ENCODE assay signal across 19 mouse cellular contexts in genomic region chr4:56421575-56421974, GRCm38 (mm10).
"Had no signal": no experiment of that assay in that cellular context is flagged by ENCODE, and none has a peak within 500 bp of the region (broad histone marks: within the 10 kb centered on the region; RNA-seq: fewer than 3 reads in every experiment).

No protein-coding gene starts in this region.

- H3K9ac ChIP-seq: liver, embryonic 14.5 days; lung, embryonic 14.5 days; midbrain, embryonic 12.5 days; neural tube, embryonic 13.5 days; neural tube, embryonic 15.5 days had no signal

- H3K27ac ChIP-seq: liver, embryonic 14.5 days; midbrain, embryonic 10.5 days; midbrain, embryonic 12.5 days; neural tube, embryonic 13.5 days; neural tube, embryonic 15.5 days had no signal

- H3K36me3 ChIP-seq: midbrain, embryonic 10.5 days; midbrain, embryonic 12.5 days; neural tube, embryonic 13.5 days; neural tube, embryonic 15.5 days had no signal

- H3K9me3 ChIP-seq: midbrain, embryonic 10.5 days; midbrain, embryonic 12.5 days; neural tube, embryonic 13.5 days; neural tube, embryonic 15.5 days had no signal

- DNase-seq: lung, adult 18-20 months; lung, embryonic 14.5 days; lung, postnatal 10 days; lung, postnatal 4 days; midbrain, embryonic 14.5 days; retina, postnatal 1 day; right cerebral cortex, adult 18-20 months; right cerebral cortex, postnatal 25 days; right cerebral cortex, postnatal 4 days; spleen, adult 18-20 months; thymus, adult 18-20 months; thymus, postnatal 14 days; thymus, postnatal 36 days had no signal

- H3K4me1 ChIP-seq: midbrain, embryonic 10.5 days; midbrain, embryonic 12.5 days; neural tube, embryonic 13.5 days; neural tube, embryonic 15.5 days had no signal

- H3K4me2 ChIP-seq: lung, embryonic 14.5 days; midbrain, embryonic 12.5 days; neural tube, embryonic 13.5 days; neural tube, embryonic 15.5 days had no signal

- H3K27me3 ChIP-seq: midbrain, embryonic 12.5 days; neural tube, embryonic 13.5 days; neural tube, embryonic 15.5 days had no signal

- H3K4me3 ChIP-seq: midbrain, embryonic 10.5 days; midbrain, embryonic 12.5 days; myocyte; neural tube, embryonic 13.5 days; neural tube, embryonic 15.5 days had no signal
